Mouse (Mus musculus): ENCODE data around the gene Nap1l5. TPM values are rescaled to one million over a fixed set of nuclear protein-coding genes. Genes with fewer than 3 reads are reported as not detected.

The Nap1l5 gene
- polyA plus RNA-seq, 1 experiment from 2014 or later = 4.0 TPM

DNA sequence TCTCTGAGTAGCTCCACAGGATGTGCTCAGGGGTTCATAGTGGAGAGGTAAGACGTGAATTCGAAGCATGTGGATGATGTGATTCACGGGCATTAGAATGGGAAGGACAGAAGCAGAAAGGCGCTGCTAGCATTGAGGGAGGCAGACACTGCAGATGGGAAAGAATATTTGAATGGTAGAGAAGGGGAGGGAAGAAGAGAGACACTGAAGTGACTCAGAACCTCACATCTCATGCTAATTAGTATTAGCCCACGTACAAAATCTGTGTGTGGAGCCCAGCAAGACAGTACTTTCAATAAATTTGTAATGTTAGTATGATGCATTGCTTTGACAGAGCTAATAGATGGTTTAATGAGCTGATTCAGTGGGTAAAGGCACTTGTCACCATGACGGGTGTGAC is 13.9 kb upstream of the Nap1l5 start:
- Histone ChIP-seq H3K9ac (ENCODE audit: low read length) (no peak overlapping the region), H3K9me3 (ENCODE audit: control insufficient read depth, low read length) (no peaks in the 10 kb centered on the region), H3K4me2 (ENCODE audit: low read depth, severe bottlenecking) (no peak overlapping the region), H3K4me1 (ENCODE audit: control insufficient read depth, insufficient read depth, low read length) (no peaks in the 10 kb centered on the region), H3K27me3 (ENCODE audit: control insufficient read depth, insufficient read depth, low read length) (no peaks in the 10 kb centered on the region), H3K4me3 (ENCODE audit: low read depth, low read length) (no peak overlapping the region), H3K27ac (replicated peaks; ENCODE audit: low read depth, low read length) (no peak overlapping the region), H3K36me3 (ENCODE audit: control insufficient read depth, insufficient read depth, low read length) (no peaks in the 10 kb centered on the region)
- no peak for DNase-seq (ENCODE audit: low spot score)
- WGBS = 85% methylated on average over 6 of the region's 6 CpGs
- no peak for ATAC-seq (ENCODE audit: insufficient number of reproducible peaks, low FRiP score, low TSS enrichment, low read depth)

DNA sequence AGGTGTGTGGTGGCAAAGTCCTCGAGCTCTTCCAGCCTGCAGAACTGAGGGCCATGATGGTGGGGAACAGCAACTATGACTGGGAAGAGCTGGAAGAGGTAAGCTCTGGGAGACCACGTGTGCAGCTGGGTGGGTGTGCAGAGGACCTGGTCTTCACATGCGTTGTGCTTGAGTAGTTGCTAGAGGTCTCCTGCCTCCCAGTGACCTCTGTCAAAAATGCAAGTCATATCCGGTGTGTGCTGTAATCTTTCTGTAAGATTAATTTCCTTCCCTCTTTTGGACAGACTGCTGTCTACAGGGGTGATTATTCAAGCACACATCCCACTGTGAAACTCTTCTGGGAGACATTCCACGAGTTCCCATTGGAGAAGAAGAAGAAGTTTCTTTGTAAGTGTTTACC is 9.6 kb upstream of the Nap1l5 start:
- H3K4me2 ChIP-seq (ENCODE audit: low read depth, severe bottlenecking) = no peak overlapping the region
- H3K4me1 ChIP-seq (ENCODE audit: control insufficient read depth, insufficient read depth, low read length) = no peaks in the 10 kb centered on the region
- no peaks in the 10 kb centered on the region for H3K9me3 ChIP-seq (ENCODE audit: control insufficient read depth, low read length)
- H3K4me3 ChIP-seq (ENCODE audit: low read depth, low read length) = no peak overlapping the region
- no peak for ATAC-seq (ENCODE audit: insufficient number of reproducible peaks, low FRiP score, low TSS enrichment, low read depth)
- 86% methylated on average over 5 of the region's 5 CpGs for WGBS
- H3K27ac ChIP-seq (replicated peaks; ENCODE audit: low read depth, low read length) = no peak overlapping the region
- H3K27me3 ChIP-seq (ENCODE audit: control insufficient read depth, insufficient read depth, low read length) = no peaks in the 10 kb centered on the region
- DNase-seq (ENCODE audit: low spot score) = no peak
- H3K9ac ChIP-seq (ENCODE audit: low read length) = no peak overlapping the region
- H3K36me3 ChIP-seq (ENCODE audit: control insufficient read depth, insufficient read depth, low read length) = no peaks in the 10 kb centered on the region

DNA sequence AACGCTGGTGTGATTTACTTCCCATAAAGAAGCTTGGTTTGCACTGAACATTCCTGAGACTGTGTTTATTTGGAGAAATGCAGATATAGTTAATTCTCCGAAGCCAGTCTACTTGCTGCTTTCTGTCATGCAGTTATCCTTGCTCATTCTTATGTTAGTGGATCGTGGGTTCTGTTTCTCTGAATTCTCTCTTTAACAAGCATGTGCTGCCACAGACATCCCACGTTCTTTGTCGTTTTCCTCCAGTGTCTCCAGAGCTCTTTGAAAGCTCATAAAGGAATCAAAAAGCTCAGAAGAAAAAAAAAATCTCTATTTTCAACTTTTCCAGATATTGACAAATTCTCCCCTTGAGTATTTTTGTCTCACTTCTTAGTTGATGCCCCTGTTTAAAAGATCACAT is 7.1 kb upstream of the Nap1l5 start:
- 86% methylated on average over 5 of the region's 5 CpGs for WGBS
- no peaks in the 10 kb centered on the region for H3K9me3 ChIP-seq (ENCODE audit: control insufficient read depth, low read length)

DNA sequence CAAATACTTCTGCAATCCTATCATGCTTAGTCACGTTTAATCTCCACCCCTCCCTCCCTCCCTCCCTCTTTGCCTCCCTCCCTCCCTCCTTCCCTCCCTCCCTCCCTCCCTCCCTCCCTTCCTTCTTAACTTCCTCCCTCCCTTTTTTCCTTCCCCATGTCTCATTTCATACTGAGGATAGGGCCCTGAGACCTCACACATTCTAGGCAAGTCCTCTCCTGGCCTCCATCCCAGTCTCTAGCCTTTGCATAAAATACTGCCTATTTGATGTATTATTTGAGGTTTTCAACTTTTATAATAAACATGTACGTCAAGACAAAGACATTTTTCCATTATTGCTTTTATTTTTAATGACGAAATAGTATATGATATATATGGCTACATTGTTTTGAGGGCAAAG is 6.7 kb upstream of the Nap1l5 start:
- Histone ChIP-seq H3K27ac (replicated peaks; ENCODE audit: low read depth, low read length) (no peak overlapping the region), H3K4me2 (ENCODE audit: low read depth, severe bottlenecking) (no peak overlapping the region), H3K4me3 (ENCODE audit: low read depth, low read length) (no peak overlapping the region), H3K36me3 (ENCODE audit: control insufficient read depth, insufficient read depth, low read length) (no peaks in the 10 kb centered on the region), H3K4me1 (ENCODE audit: control insufficient read depth, insufficient read depth, low read length) (no peaks in the 10 kb centered on the region), H3K9ac (ENCODE audit: low read length) (no peak overlapping the region), H3K9me3 (ENCODE audit: control insufficient read depth, low read length) (no peaks in the 10 kb centered on the region), H3K27me3 (ENCODE audit: control insufficient read depth, insufficient read depth, low read length) (no peaks in the 10 kb centered on the region)
- WGBS = 86% methylated on average over 3 of the region's 3 CpGs
- ATAC-seq (ENCODE audit: insufficient number of reproducible peaks, low FRiP score, low TSS enrichment, low read depth) = no peak
- no peak for DNase-seq (ENCODE audit: low spot score)

More for the DNA sequence above, 7.1 kb upstream of the Nap1l5 start:
- H3K4me2 ChIP-seq (ENCODE audit: low read depth, severe bottlenecking) = no peak overlapping the region
- no peaks in the 10 kb centered on the region for H3K27me3 ChIP-seq (ENCODE audit: control insufficient read depth, insufficient read depth, low read length)
- ATAC-seq (ENCODE audit: insufficient number of reproducible peaks, low FRiP score, low TSS enrichment, low read depth) (no peak), DNase-seq (ENCODE audit: low spot score) (no peak)
- H3K4me1 ChIP-seq (ENCODE audit: control insufficient read depth, insufficient read depth, low read length) = no peaks in the 10 kb centered on the region
- no peak overlapping the region for H3K4me3 ChIP-seq (ENCODE audit: low read depth, low read length)
- no peak overlapping the region for H3K9ac ChIP-seq (ENCODE audit: low read length)
- H3K36me3 ChIP-seq (ENCODE audit: control insufficient read depth, insufficient read depth, low read length) = no peaks in the 10 kb centered on the region
- no peak overlapping the region for H3K27ac ChIP-seq (replicated peaks; ENCODE audit: low read depth, low read length)

DNA sequence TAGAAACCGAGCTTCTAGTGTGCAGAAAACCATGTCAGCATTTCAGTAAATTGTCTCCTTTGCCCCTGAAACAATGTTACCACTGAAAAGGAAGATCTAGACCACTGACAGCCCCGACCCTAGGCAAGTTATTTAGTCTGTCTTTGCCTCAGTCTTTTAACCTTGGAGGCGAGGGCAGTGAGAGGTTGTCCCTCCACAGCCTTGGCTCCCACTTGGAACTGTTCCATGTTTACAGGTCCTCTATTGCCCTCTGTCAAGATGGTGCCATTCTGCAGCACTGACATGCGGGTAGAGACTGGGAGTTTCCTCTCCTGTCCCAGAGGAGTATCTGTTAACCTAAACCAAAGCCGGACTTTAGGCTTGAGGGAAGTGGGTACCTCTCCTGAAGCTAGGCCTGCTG is 6.0 kb upstream of the Nap1l5 start:
- Histone ChIP-seq H3K27me3 (ENCODE audit: control insufficient read depth, insufficient read depth, low read length) (no peaks in the 10 kb centered on the region), H3K4me1 (ENCODE audit: control insufficient read depth, insufficient read depth, low read length) (no peaks in the 10 kb centered on the region), H3K36me3 (ENCODE audit: control insufficient read depth, insufficient read depth, low read length) (no peaks in the 10 kb centered on the region), H3K4me3 (ENCODE audit: low read depth, low read length) (no peak overlapping the region), H3K9me3 (ENCODE audit: control insufficient read depth, low read length) (no peaks in the 10 kb centered on the region), H3K9ac (ENCODE audit: low read length) (no peak overlapping the region), H3K27ac (replicated peaks; ENCODE audit: low read depth, low read length) (no peak overlapping the region), H3K4me2 (ENCODE audit: low read depth, severe bottlenecking) (no peak overlapping the region)
- 88% methylated on average over 5 of the region's 5 CpGs for WGBS
- no peak for ATAC-seq (ENCODE audit: insufficient number of reproducible peaks, low FRiP score, low TSS enrichment, low read depth)
- DNase-seq (ENCODE audit: low spot score) = no peak

DNA sequence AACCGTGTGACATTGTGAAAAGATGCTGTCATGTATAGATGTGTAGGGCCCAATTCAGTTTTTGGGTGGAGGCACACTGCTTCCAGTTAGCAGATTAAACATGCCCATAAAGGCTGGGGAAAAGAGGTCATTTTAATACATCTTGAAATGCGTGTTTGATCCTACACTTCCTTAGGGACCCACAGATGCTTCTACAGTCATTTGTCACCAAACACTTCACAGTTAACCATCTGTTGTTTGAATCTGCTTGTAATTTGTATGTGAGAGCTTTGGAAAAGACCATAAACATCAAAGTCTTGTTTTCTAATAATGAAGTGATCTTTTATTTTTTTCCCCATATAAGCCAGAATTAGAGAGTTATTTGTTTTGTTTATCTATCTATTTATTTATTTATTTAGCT is 915 bp upstream of the Nap1l5 start:
- 52% methylated on average over 2 of the region's 2 CpGs for WGBS
- no peak overlapping the region for H3K27ac ChIP-seq (replicated peaks; ENCODE audit: low read depth, low read length)
- no peak overlapping the region for H3K4me3 ChIP-seq (ENCODE audit: low read depth, low read length)
- peaks cover 2% of the 10 kb centered on the region; the same call in 1 of the 2 replicates for H3K9me3 ChIP-seq (ENCODE audit: control insufficient read depth, low read length)
- H3K36me3 ChIP-seq (ENCODE audit: control insufficient read depth, insufficient read depth, low read length) = no peaks in the 10 kb centered on the region
- H3K4me2 ChIP-seq (ENCODE audit: low read depth, severe bottlenecking) = no peak overlapping the region
- no peak overlapping the region for H3K9ac ChIP-seq (ENCODE audit: low read length)
- H3K27me3 ChIP-seq (ENCODE audit: control insufficient read depth, insufficient read depth, low read length) = no peaks in the 10 kb centered on the region
- ATAC-seq (ENCODE audit: insufficient number of reproducible peaks, low FRiP score, low TSS enrichment, low read depth) (no peak), DNase-seq (ENCODE audit: low spot score) (no peak)
- peaks cover 4% of the 10 kb centered on the region; the same call in 1 of the 2 replicates for H3K4me1 ChIP-seq (ENCODE audit: control insufficient read depth, insufficient read depth, low read length)

DNA sequence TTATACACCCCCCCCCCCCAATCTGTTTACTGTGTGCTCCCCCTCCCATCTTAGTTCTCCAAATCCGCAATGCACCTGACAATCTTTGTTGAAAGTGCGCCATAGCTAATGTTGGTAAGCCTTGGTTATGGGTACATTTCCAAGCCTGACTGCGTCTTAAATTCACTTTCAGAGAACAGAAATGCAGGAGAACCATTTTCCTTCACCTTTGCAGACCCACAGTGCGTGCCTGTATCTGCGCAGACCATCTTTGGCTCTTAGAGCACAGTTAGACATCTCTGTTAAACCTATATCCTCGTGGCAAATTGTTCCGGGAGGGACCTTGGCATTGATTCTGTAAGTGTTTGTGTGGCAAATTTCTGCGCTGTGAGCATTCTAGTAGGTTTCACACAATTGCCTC is 460 bp upstream of the Nap1l5 start:
- Histone ChIP-seq H3K9me3 (ENCODE audit: control insufficient read depth, low read length) (peaks cover 2% of the 10 kb centered on the region; the same call in 1 of the 2 replicates), H3K4me2 (ENCODE audit: low read depth, severe bottlenecking) (peak overlapping the region; percentile 64; the same call in 1 of the 2 replicates), H3K27ac (replicated peaks; ENCODE audit: low read depth, low read length) (no peak overlapping the region), H3K27me3 (ENCODE audit: control insufficient read depth, insufficient read depth, low read length) (no peaks in the 10 kb centered on the region), H3K36me3 (ENCODE audit: control insufficient read depth, insufficient read depth, low read length) (no peaks in the 10 kb centered on the region), H3K4me3 (ENCODE audit: low read depth, low read length) (no peak overlapping the region; the same call in 1 of the 2 replicates), H3K4me1 (ENCODE audit: control insufficient read depth, insufficient read depth, low read length) (peaks cover 4% of the 10 kb centered on the region; the same call in 1 of the 2 replicates), H3K9ac (ENCODE audit: low read length) (no peak overlapping the region)
- DNase-seq (ENCODE audit: low spot score) = no peak
- ATAC-seq (ENCODE audit: insufficient number of reproducible peaks, low FRiP score, low TSS enrichment, low read depth) = no peak
- 85% methylated on average over 8 of the region's 8 CpGs for WGBS

DNA sequence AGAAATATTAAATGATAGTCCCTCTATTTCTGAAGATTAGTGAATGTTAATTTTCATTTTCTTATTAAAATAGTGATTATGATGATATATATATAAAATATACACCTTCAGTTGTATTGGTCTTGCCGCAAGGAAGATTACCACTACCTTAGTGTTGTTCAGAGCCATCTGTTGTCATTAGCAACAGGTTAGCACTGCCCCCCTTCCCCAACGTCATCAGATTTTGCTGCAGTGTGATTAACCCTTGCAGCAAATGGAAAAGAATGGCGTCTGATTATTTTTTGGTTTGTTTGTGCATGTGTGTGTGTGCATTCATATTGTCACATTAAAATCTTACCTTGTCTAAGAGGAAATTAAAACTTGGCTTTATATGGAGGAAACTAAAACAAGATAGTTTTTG is 2.3 kb downstream of the Nap1l5 start:
- ATAC-seq (ENCODE audit: insufficient number of reproducible peaks, low FRiP score, low TSS enrichment, low read depth) = no peak
- Histone ChIP-seq H3K27ac (replicated peaks; ENCODE audit: low read depth, low read length) (no peak overlapping the region), H3K4me1 (ENCODE audit: control insufficient read depth, insufficient read depth, low read length) (peaks cover 4% of the 10 kb centered on the region; the same call in 1 of the 2 replicates), H3K4me2 (ENCODE audit: low read depth, severe bottlenecking) (no peak overlapping the region), H3K9ac (ENCODE audit: low read length) (no peak overlapping the region), H3K9me3 (ENCODE audit: control insufficient read depth, low read length) (peaks cover 2% of the 10 kb centered on the region; the same call in 1 of the 2 replicates), H3K27me3 (ENCODE audit: control insufficient read depth, insufficient read depth, low read length) (no peaks in the 10 kb centered on the region), H3K36me3 (ENCODE audit: control insufficient read depth, insufficient read depth, low read length) (no peaks in the 10 kb centered on the region), H3K4me3 (ENCODE audit: low read depth, low read length) (no peak overlapping the region)
- DNase-seq (ENCODE audit: low spot score) = no peak
- 50% methylated on average over 3 of the region's 3 CpGs for WGBS

DNA sequence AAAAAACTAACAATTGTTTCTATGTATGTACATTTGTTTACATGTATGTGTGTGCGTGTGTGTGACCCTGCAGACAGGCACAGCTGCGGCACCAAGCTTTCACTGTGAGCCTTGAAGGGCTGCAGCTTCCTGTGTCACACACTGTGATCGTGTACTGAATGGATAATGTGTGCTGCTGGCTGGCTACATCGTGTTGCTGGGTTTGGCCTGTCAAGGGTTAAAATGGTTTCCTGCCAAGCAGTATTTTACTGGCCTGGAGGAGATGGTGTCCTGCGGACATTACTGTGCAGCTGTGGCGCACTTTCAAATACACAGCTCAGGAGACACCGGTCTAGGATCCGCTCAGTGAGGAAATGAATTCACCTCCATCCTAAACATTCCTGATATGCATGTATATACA is 3.7 kb downstream of the Nap1l5 start:
- WGBS = 27% methylated on average over 8 of the region's 8 CpGs
- no peaks in the 10 kb centered on the region for H3K36me3 ChIP-seq (ENCODE audit: control insufficient read depth, insufficient read depth, low read length)
- H3K27me3 ChIP-seq (ENCODE audit: control insufficient read depth, insufficient read depth, low read length) = no peaks in the 10 kb centered on the region
- ATAC-seq (ENCODE audit: insufficient number of reproducible peaks, low FRiP score, low TSS enrichment, low read depth) = peak; percentile 56
- DNase-seq (ENCODE audit: low spot score) = peak; percentile 50
- H3K9ac ChIP-seq (ENCODE audit: low read length) = no peak overlapping the region
- H3K27ac ChIP-seq (replicated peaks; ENCODE audit: low read depth, low read length) = no peak overlapping the region
- peaks cover 4% of the 10 kb centered on the region; the same call in 1 of the 2 replicates for H3K4me1 ChIP-seq (ENCODE audit: control insufficient read depth, insufficient read depth, low read length)
- no peak overlapping the region for H3K4me2 ChIP-seq (ENCODE audit: low read depth, severe bottlenecking)
- H3K4me3 ChIP-seq (ENCODE audit: low read depth, low read length) = no peak overlapping the region
- peaks cover 2% of the 10 kb centered on the region; the same call in 1 of the 2 replicates for H3K9me3 ChIP-seq (ENCODE audit: control insufficient read depth, low read length)
